Mouse (Mus musculus) induced T-regulatory cell, adult 2 months (primary cell): ENCODE measurements around the gene Peli2.

ENCODE experiments used
- DNase-seq: peaks from one replicate; pipeline ENCODE4 v3.0.0-alpha.2; 2012; ENCODE audit warnings: low read depth

Peli2 gene

DNA sequence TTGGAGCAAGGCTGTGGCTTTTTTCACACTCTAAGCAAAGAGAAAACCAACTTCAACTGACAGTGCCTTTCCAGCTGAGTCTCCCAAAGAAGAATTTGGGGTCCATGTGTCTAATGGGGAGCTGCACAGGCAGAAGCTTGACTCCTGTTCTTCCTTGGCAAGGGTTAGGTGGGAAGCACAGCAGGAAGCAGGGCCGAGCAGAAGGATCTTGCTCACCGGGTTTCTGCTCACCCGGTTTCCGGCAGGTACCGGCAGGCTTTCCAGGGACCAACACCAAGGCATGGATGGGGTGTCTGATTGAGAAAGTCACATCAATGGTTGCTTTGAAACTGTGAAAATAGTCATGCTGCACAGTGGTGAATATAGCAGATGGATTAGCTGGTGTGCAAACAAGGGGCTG, 70.3 kb downstream of the Peli2 start:
- DNase-seq, result no peak

DNA sequence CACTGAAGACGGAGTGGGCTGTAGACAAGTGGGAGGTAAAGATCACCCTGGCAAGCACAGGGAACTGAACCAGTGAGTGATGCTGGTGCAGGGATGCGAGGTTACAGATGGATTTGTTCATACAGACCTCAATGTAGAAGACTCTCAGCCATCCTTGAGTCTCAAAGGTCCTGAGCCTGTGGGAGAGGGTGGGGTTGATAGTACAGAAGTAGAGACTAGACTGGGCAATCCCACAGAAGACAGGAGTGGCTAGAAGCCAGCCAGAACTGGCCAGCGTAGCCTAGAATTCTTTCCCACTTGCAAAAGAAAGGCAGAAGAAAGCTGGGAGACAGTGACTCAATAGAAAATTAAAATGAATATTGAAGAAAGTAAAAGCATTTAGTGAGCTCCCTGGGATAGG, 71.3 kb downstream of the Peli2 start:
- no peak for DNase-seq

- DNase-seq, result no peak
These were observed 76.2 kb downstream of the Peli2 start for GRCm38 (mm10) chr14:48196804-48197203.

- no peak for DNase-seq
These were observed 76.7 kb downstream of the Peli2 start for GRCm38 (mm10) chr14:48197287-48197686.

DNA sequence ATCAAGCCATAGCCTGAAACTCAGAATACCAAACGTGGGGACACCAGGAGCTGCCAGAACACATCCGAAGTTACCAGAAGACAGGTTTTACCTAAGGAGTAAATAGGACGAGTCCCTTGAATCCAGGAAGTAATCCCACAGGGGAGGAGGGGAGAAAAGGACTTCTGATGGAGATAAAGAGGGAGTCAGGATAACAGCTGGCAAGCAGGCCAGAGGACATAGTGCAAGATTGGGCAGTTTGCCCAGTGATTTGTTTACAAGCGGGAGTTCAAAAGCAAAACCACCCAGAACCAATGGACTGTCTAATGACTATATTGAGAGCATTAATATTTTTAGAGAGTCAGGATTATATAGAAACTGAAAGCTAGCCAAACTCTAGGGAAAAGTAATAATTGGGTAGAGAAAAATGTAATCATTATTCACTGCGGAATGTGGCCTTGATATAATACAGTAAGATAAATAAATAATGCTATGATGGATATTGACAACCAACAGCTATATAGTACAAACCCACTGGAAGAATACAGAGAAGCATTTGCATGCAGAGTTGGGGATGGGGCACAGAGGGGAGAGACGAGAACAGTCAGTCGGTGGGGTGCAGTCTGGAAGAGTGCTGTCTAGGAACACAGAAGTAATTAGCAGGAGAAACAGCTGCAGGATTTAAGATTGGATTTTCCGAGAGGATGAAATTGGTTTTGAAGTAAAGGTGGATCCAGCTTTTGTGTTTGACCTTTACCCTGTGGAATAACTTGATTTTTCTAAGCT, 77.7 kb downstream of the Peli2 start:
- DNase-seq, result no peak

- DNase-seq, result peak; percentile 32
These were observed 78.3 kb downstream of the Peli2 start for GRCm38 (mm10) chr14:48198957-48199356.

GRCm38 (mm10) chr14:48199506-48199905, 78.9 kb downstream of the Peli2 start:
- DNase-seq, result no peak

GRCm38 (mm10) chr14:48200291-48200690, 79.7 kb downstream of the Peli2 start:
- DNase-seq, result no peak

- DNase-seq, result no peak
These were observed 80.2 kb downstream of the Peli2 start for GRCm38 (mm10) chr14:48200788-48201187.

DNA sequence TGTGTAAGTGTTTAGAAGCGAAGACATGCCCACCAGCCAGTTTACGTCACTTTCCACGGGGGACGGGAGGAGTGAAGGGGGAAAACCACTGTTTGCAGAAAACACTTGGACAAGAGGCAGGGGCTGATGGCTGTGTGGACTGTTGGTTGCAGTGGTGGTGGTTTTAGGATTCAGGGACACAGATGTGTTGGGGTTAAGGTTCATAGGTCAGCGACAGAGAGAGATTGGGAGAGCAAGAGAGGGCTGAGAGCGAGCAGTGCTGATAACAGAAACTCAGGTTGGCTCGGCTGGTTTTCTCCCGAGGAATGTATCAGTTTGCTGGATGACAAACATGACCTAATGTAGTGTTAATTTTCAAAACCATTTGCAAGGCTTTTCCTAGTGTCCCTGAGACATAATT, 80.8 kb downstream of the Peli2 start:
- no peak for DNase-seq

GRCm38 (mm10) chr14:48202096-48203036, 81.7 kb downstream of the Peli2 start:
- peak; percentile 34 for DNase-seq

DNA sequence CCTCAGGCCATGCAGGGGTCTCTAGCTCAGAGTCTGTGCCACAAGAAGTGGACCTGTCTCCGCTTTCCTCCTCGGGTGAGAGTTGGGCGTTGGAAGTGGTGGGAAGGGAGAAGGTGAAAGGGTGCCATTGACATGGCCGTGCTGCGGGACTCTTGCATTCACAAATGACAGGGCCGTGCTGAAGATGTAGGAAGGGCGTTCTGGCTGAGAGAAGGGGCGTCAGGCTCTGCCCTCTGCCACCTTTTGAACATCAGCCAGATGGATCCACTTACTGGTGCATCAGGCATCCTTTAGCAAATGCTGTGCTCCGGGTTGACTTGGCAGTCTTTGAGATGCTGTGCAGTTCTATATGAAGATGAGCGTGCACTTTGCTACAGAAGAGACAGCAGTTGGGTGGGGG, 84.4 kb downstream of the Peli2 start:
- no peak for DNase-seq

DNA sequence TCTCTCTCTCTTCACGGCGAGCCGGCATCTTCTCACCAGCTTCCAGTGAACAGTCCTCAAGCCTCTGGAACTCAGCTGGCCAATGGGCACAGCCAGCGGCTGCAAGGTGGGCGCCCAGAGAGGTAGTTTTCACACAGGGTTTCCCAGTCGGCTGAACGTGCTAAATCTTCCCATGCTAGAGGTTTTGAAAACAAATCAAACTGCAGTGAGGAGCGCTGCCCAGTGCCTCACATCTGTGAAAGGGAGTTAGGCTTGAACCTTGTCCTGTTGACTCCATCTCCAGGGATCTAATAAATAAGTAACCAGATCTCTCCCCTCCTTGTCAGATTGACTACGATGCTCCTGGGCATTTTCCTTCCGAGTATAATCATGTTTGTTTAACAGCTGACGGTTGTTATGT, 85.0 kb downstream of the Peli2 start:
- no peak for DNase-seq

- DNase-seq, result no peak
These were observed 86.5 kb downstream of the Peli2 start for GRCm38 (mm10) chr14:48207119-48207518.

GRCm38 (mm10) chr14:48207746-48208640, 87.4 kb downstream of the Peli2 start:
- no peak for DNase-seq

DNA sequence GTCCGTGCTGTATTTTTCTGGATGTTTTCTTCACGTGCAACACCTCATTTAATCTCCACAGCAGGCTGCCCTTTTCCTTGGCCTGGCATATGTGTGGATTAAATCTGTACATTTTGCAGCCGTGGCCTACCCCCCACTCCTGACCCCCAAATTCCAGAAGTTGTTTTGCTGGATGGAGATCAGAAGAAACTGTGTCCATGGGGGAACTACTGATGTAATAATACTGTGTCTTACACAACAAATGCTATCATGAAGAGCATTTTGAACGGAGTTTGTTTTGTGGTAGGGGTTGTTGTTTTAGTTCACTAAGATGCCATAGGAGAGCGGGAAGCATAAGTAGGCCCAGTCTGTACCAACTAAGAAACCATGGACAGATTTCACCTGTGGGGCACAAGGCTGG, 88.8 kb downstream of the Peli2 start:
- no peak for DNase-seq

GRCm38 (mm10) chr14:48210089-48210488, 89.5 kb downstream of the Peli2 start:
- no peak for DNase-seq

DNA sequence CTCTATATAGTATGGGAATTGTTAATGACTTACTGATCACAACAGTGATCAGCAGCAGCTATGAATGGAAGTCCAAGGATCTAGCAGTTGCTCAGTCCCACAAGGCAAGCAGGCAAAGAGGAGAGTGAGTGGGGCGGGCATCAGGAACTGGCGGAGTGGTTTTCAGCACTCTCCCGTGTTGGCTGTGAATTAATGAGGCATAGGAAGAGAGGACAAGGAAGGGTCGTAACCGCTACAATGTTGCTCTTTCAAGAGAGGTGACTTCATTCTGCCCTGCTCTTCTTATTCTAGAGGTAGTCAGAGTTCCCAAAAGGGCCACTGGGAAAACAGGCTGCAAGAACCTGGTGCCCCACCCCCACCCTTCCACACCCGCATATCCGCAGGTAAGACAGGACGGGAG, 90.9 kb downstream of the Peli2 start:
- no peak for DNase-seq

- DNase-seq, result no peak
These were observed 92.2 kb downstream of the Peli2 start for GRCm38 (mm10) chr14:48212839-48213238.

- DNase-seq, result no peak
These were observed 93.0 kb downstream of the Peli2 start for GRCm38 (mm10) chr14:48213593-48213992.

DNA sequence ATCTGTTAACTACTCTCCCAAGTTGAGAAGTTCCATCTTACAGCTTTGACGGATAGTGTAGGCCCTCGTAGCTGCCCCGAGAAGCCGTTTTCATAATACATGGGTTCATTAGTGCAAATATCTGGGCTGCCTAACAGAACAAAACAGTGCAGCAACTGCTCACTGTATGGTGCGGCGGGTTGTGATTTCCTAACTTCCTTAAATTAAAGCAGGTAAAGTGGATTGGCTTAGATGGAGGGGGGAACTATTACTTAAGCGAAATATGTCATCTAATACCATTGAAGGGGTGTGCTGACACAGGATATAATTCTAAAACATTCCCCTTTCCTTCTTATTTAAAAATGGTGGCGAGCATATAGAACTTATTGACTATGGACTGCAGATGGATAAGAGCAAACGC, 101.4 kb downstream of the Peli2 start:
- no peak for DNase-seq

- DNase-seq, result no peak
These were observed 102.1 kb downstream of the Peli2 start for GRCm38 (mm10) chr14:48222684-48223083.
